Mouse (Mus musculus): ENCODE measurements around the gene Ddb1.

Ddb1 gene

DNA sequence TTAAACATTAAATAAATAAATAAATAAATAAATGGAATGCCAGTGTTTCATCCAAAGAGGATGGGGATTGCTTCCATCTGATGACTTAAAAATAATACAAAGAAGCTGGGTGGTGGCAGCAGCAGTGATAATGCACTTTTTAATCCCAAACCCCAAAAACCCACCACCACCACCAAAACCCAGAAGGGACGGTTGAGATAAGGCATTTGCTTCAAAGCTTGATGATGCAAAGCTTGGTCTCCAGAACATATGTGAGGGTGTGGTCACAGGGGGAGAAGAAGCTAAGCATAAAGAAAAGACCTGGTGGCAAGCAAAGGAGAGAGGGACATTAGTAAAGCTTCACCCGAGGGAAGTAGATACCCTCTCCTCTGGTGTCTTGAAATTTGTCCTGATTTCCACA lies 56.8 kb downstream of the Ddb1 start:
- DNase-seq (ENCODE audit: low spot score): peak; percentile 15

DNA sequence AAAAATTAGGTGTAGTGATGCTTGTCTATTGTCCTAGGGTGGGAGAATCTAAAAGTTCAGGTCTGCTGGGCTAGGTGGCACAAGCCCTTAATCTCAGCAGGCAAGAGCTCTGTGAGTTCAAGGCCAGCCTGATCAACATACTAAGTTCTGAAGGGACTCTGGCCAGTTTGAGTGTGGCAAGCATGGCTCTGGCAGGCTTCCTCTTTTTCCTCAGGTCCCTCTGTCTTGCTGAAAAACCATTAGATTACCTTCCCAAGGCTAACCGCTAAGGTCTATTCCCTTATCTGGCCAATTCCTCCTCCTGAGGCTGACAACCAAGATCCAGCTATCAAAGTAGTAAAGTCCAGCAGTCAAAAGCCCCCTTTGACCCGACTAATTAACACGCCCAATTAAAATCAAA lies 57.5 kb downstream of the Ddb1 start:
- DNase-seq (ENCODE audit: low spot score): no peak

DNA sequence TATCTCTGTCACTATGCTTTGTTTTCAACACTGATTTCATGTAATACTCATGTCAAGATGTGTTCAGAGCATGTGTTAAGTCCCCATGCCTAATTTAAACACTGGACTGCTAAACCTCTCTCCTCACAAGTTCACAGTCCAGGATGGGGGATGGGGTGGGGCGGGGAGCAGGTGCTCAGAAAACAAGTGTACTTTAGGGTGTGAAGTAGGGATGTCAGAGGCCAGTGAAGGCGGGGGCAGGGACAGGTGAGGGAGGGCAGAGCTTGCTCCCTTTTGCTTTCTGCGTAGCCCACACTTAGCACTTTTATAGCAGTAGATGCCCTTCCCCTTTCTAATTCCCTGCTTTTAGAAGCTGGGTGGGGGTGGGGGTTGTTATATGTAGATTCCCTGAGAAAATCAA lies 60.0 kb downstream of the Ddb1 start:
- DNase-seq (ENCODE audit: low spot score): no peak

DNA sequence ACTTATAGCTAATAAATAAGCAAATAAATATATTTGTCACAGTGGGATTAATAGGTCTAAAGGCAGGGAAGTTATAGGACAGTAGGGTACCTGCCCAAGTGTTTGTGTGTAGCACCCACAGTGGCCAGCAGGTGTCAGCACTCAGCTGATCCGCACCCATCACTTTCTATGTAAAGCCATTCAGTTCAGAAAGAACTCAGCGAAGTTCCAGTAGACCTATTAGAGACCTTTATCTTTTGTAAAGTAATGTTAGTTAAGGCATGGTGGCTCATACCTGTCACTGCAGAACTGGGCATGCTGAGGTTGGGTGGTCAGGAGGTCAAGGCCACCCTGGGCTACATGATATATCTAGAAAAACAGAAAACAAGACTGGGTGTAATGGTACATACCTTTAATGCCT lies 60.4 kb downstream of the Ddb1 start:
- peak; percentile 66 for DNase-seq (ENCODE audit: low spot score)

DNA sequence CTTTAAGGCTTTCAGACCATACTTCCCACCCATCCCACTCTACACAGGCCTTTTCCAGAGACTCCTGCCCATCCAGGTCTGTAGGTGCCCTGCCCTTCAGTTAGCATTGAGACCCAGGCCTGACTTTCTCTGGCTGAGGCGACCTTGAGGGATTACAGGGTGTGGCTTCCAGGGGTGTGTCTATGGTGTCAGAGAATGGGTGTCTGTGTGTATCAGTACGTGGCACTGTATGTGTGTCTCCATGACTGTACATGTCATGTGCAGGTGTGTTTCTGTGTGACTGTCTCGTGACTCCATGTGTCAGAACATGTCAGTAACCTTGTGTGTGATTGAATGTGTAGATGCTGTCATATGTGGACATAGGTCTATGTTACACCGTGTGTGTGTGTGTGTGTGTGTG lies 66.2 kb downstream of the Ddb1 start:
- no peak for DNase-seq (ENCODE audit: low spot score)

DNA sequence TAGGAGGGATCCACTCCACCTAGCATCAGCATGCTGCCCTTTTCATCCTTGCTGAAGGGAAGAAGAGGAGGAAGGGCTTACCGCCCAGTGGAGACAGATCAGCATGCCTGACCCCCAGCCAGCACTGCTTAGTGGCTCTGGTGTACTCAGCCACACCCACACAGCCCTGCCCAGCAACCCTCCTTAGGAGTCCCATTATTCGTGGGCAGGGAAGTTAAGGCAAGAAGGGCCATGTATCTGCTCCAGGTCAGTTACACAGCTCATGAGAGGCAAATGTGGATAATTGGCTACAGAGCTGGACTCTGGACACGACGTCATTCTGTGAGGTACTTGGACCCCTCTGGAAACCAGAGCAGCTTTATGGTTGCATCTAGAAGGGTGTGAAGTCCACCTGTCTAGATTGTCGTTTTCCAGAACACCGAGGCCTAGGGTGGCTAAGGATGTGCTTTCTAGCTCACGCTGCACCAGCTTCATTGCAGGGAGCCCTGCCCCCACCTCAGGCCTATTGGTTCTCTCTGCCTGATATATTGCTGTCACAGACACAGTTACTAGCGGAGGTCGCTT lies 66.8 kb downstream of the Ddb1 start:
- DNase-seq (ENCODE audit: low spot score): no peak

DNA sequence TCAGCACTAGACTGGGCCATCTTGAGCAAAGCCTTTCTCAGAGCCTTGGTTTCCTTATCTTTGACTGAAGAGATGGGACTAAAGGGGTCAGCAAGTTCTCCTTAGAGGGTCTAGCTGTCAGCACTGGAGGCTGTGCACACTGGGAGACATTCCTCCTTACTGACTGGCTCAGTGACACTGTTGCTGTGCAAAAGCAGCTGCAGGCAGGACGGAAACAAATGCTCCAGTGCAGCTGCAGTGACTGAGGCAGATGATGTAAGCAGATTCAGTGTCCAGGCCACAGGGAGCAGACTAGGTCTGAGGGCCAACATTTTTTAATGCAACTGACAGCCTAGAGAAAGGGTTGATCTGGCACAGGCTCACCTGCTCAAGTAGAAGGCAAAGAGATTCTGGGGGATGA lies 68.1 kb downstream of the Ddb1 start:
- no peak for DNase-seq (ENCODE audit: low spot score)

DNA sequence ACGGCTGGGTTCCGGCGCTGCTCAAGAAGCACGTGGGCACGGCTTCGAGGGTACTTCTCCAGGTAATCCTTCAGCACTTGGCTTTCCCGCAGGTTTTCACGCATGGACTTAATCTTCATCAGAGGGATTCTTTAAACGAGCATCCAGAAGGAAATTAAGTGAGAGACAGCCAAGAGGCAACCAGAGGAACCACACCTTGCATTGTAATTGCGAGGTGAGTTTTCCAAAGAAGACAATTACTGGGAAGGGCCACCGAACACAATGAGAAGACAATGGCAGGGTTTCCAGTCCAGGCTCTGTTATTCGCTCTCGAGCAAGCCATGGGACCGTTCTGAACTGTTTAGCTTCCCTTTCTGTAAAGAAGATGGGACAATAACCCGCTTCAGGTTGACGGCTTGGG lies 71.5 kb downstream of the Ddb1 start:
- no peak for DNase-seq (ENCODE audit: low spot score)

DNA sequence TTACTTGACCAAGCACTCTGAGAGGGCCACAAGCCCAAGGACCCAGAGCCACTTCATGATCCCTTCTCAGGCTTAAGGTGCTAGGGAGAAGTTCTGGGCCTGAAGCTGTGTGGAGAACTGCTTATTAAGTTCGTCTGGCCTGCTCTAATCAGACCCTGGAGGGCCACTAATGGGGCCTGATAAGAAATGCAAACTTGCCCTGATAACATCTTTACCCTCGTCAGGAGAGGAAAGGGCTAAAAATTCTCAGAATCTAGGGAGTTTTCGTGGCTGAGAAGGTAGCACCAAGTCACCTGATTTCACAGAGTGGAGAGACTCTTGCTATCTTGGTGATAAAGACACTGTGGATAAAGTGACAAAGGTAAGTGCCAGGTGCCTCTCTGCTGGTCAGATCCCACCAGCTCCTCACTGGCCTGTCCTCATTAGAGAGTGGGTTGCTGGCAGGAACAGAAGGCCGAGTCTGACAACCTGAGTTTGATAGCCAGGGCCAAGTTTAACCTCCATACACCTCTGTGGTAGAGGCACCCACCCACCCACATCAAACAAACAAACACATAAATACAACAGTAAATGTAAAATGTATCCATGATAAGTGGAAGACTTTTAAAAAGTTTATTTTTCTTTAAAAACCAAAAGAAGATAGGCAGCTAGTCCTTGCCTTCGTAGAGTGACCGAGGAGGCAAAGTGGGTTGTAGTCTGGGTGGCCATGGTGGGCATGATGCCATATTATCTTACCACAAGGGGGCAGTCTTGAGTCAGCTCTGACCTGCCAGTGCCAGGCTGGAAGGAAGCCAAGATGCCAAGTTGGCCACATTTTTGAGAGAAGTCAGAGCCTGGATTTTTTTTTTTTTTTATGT lies 73.0 kb downstream of the Ddb1 start, which contains the start of gene Pga5:
Pga5 (minus strand) TSS at position 157 of the 857 bp plus-strand sequence.
- peak; percentile 67 for DNase-seq (ENCODE audit: low spot score)

DNA sequence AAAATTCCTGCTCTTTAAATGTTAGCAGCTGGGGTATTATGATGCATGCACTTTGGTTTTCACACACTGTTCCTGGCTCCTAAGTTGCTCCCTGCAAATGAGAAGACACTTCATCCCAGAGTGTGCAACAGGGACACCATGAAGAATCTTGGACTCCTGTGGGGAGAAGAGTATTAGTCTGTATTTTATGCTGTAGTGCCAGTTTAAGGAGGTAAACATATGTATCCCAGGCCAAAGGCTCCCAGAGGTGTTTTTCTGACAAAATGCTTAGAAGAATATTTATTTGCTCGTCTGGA lies 73.6 kb downstream of the Ddb1 start:
- no peak for DNase-seq (ENCODE audit: low spot score)
